Mouse (Mus musculus): ENCODE measurements at regions not wholly inside any gene's neighbourhood (a gene's known extent, or its start where the extent isn't known, plus 50 kb on each side); places are given as distances from the start of the nearest gene placed in this dataset.

DNA sequence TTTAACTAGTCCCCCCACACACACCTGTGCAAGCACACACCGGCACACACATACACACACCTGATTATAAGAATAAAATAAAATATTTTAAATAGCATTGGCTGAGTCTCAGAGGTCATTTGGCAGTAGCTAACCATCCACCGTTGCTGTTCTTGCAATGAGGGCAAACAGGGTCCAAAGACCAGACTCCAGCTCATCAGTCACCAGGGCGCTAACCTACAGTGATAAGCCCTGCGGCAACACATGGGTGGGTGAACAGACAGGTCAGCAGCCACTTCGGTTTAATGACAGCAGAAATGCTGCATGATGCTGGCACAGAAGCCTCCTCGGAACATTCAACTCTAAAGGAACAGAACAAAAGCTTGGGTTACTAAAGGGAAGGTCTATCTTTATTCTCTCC is 54.9 kb downstream of the Tas2r134 start:
- DNase-seq (ENCODE audit: low spot score): no peak
- Histone ChIP-seq H3K4me1 (peaks cover 8% of the 10 kb centered on the region), H3K27me3 (ENCODE audit: low read depth, poor library complexity, severe bottlenecking) (no peaks in the 10 kb centered on the region), H3K9me3 (replicated peaks) (no peaks in the 10 kb centered on the region), H3K4me3 (no peak overlapping the region), H3K36me3 (no peaks in the 10 kb centered on the region), H3K27ac (no peak overlapping the region)
- 72% methylated on average over 6 of the region's 6 CpGs for WGBS

DNA sequence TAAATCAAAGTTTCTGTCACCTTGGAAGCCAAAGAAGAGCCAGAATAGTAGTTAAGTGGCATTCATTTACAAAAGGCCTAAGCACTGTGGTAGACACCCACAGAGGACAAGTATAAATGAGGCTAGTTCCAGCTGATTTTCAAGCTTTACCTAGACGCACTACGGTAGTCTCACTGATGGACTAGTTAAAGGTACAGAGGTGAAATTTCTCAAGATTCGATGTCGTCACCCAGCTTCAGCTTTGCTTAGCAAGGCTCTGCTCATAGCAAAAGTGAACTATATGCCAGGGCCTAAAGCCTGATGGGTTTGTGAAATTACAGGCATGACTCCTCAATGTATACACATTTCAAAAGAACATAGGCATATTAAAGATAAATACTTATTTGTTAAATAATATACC is 55.4 kb downstream of the Tas2r134 start:
- Histone ChIP-seq H3K4me1 (peaks cover 11% of the 10 kb centered on the region), H3K36me3 (no peaks in the 10 kb centered on the region), H3K4me3 (no peak overlapping the region), H3K9me3 (replicated peaks) (no peaks in the 10 kb centered on the region), H3K27me3 (ENCODE audit: low read depth, poor library complexity, severe bottlenecking) (no peaks in the 10 kb centered on the region), H3K27ac (no peak overlapping the region)
- DNase-seq (ENCODE audit: low spot score): no peak
- WGBS: 81% methylated on average over 4 of the region's 4 CpGs

DNA sequence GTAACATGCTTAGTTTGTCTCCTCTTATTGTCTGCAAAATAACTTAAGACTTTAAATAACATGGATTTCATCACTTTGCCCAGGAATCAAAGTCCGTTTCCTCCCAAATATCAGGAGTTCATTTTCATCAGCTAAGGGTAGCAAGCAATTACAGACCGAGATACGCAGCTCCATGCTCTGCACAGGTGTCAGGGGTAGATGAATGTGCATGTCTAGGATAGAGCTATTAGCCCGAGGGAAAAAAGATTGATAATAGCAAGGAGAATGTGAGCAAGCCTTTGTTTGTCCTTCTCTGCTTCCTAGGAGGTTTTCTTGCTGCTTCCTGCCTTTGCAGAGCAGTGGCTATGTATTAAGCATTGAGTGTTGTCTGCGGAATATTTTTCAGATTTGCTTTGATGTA is 77.8 kb downstream of the Tas2r134 start:
- Histone ChIP-seq H3K4me3 (no peak overlapping the region), H3K9me3 (replicated peaks) (no peaks in the 10 kb centered on the region), H3K36me3 (no peaks in the 10 kb centered on the region), H3K27me3 (ENCODE audit: low read depth, poor library complexity, severe bottlenecking) (no peaks in the 10 kb centered on the region), H3K27ac (no peak overlapping the region), H3K4me1 (no peaks in the 10 kb centered on the region)
- no peak for DNase-seq (ENCODE audit: low spot score)
- 58% methylated on average over 5 of the region's 5 CpGs for WGBS

DNA sequence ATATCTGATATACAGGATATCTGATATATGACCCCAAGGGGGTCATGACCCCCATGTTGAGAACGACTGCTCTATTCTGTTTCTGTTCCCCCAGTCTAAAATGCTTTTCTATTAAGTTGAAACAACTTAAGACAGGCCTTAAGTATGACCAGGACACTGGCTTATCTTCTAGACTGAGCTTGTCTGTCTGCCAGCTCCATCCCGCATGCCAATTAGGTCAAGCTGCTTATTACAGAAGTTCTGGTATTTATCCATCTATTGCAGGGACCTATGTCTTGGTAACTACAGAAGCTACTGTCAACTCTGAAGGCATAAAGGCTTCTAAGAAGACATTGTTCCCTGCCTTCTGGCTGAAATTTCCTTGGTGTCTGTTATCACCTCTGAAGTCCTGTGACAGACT is 81.4 kb downstream of the Tas2r134 start:
- H3K27ac ChIP-seq: no peak overlapping the region
- H3K36me3 ChIP-seq: no peaks in the 10 kb centered on the region
- no peak overlapping the region for H3K4me3 ChIP-seq
- no peak for DNase-seq (ENCODE audit: low spot score)
- WGBS: 81% methylated on average over 2 of the region's 2 CpGs
- no peaks in the 10 kb centered on the region for H3K4me1 ChIP-seq
- no peaks in the 10 kb centered on the region for H3K27me3 ChIP-seq (ENCODE audit: low read depth, poor library complexity, severe bottlenecking)
- H3K9me3 ChIP-seq (replicated peaks): no peaks in the 10 kb centered on the region

DNA sequence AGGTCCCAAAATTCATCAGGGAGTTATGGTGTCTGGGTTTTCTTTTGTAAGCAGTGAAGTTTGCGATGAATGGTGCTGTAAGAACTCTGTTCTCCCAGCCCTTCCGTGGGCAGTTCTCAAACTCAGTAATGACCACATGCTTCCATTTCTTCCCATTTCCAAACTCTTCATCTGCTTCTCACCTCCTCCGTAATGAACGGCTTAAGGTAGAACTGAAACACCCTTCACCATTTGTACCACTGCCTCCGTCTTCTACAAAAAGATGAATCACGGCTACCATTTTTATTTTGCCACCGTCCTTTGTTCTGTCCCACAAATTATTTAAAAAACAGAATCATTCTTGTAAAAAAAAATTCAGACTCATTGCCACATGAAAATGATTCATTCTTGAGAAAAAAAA is 85.3 kb downstream of the Tas2r134 start:
- Histone ChIP-seq H3K27me3 (ENCODE audit: low read depth, poor library complexity, severe bottlenecking) (no peaks in the 10 kb centered on the region), H3K36me3 (no peaks in the 10 kb centered on the region), H3K4me1 (no peaks in the 10 kb centered on the region), H3K4me3 (no peak overlapping the region), H3K9me3 (replicated peaks) (no peaks in the 10 kb centered on the region), H3K27ac (no peak overlapping the region)
- no peak for DNase-seq (ENCODE audit: low spot score)
- 97% methylated on average over 7 of the region's 7 CpGs for WGBS

DNA sequence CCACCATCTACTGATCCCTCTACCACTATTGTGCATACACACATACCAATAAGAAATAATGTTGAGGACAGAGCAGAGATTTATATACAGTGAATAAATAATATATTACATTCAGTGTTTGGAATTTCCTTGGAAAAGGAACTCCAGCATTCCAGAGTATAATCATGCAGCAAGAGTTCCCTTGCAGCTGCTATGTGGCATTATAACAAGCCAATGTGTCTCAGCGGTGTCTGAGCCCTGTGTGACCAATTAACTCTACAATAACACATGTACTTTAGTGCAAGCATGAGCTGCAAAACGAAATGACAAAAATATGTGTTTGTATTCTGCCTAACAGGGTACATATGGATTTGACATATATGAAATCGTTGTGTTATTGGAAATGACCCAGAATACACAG is 103.5 kb downstream of the Tas2r134 start:
- H3K9me3 ChIP-seq (replicated peaks): no peaks in the 10 kb centered on the region
- peaks cover 23% of the 10 kb centered on the region for H3K4me1 ChIP-seq
- no peak for DNase-seq (ENCODE audit: low spot score)
- H3K27ac ChIP-seq: no peak overlapping the region
- WGBS: 83% methylated on average over 3 of the region's 3 CpGs
- no peaks in the 10 kb centered on the region for H3K27me3 ChIP-seq (ENCODE audit: low read depth, poor library complexity, severe bottlenecking)
- no peaks in the 10 kb centered on the region for H3K36me3 ChIP-seq
- no peak overlapping the region for H3K4me3 ChIP-seq

DNA sequence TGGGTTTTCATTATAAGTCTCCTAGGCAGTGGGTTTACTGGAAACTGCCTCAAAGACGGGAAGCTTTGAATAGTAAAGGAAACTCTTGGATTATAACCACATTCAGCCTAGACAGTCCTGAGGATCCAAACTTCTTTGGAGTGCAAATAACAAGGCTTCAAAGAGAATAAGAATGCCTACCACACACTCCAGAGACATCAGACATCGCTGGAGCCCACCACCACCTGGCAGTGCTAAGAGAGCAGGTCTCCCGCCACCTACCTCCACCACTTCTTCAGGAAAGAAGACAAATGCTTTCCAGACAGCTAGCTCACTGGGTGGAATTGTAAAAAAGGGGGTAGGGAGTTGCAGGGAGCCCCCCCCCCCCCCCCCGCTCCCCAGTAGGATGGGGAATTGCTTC is 104.4 kb downstream of the Tas2r134 start:
- 40% methylated on average over 4 of the region's 4 CpGs for WGBS
- no peaks in the 10 kb centered on the region for H3K27me3 ChIP-seq (ENCODE audit: low read depth, poor library complexity, severe bottlenecking)
- no peaks in the 10 kb centered on the region for H3K36me3 ChIP-seq
- H3K27ac ChIP-seq: peak overlapping the region; percentile 72
- H3K4me1 ChIP-seq: peaks cover 24% of the 10 kb centered on the region
- no peak overlapping the region for H3K4me3 ChIP-seq
- DNase-seq (ENCODE audit: low spot score): peak; percentile 32
- H3K9me3 ChIP-seq (replicated peaks): no peaks in the 10 kb centered on the region

DNA sequence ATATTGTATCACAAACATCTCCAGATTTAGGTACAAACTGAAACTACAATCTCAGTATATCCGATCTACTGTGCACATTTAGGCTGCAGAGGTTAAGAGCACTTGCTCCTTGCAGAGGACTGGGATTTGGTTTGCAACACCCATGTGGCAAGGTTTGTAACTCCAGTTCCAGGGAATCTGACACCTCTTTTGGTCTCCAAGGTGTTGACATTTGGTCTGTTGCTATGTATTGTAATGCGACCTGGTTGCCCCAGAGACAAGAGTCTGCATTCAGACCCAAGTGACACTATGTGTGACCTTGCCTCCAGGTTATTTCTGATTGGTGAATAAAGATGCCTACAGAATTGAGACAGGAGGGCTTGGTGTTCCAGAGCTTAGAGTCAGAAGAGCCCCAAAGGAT is 105.0 kb downstream of the Tas2r134 start:
- DNase-seq (ENCODE audit: low spot score): peak; percentile 40
- peaks cover 31% of the 10 kb centered on the region for H3K4me1 ChIP-seq
- no peaks in the 10 kb centered on the region for H3K27me3 ChIP-seq (ENCODE audit: low read depth, poor library complexity, severe bottlenecking)
- no peak overlapping the region for H3K4me3 ChIP-seq
- peak overlapping the region; percentile 72; the same call in 1 of the 2 replicates for H3K27ac ChIP-seq
- H3K9me3 ChIP-seq (replicated peaks): no peaks in the 10 kb centered on the region
- H3K36me3 ChIP-seq: no peaks in the 10 kb centered on the region
- 39% methylated on average over 2 of the region's 2 CpGs for WGBS

DNA sequence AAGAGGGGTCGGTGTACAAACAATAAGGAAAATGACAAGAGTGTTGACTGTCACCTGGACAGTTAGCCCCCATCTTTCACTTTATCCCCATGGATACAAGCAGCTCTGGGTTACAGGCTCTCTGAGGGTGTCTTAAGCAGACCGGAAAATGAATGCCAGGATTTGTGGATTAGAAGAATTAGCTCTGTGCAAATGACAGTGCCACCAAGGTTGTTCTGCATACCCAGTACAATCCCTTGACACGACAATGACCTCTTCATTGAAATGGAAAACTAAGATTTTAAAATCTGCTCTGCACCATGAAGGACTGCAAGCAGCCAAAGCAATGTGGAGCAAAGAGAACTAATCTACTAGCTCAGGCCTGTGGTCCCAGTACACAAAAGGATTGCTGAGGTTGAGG is 105.9 kb downstream of the Tas2r134 start:
- H3K27me3 ChIP-seq (ENCODE audit: low read depth, poor library complexity, severe bottlenecking): no peaks in the 10 kb centered on the region
- peaks cover 33% of the 10 kb centered on the region for H3K4me1 ChIP-seq
- H3K4me3 ChIP-seq: no peak overlapping the region
- 83% methylated on average over 3 of the region's 3 CpGs for WGBS
- no peak for DNase-seq (ENCODE audit: low spot score)
- H3K36me3 ChIP-seq: no peaks in the 10 kb centered on the region
- H3K27ac ChIP-seq: no peak overlapping the region
- H3K9me3 ChIP-seq (replicated peaks): no peaks in the 10 kb centered on the region

DNA sequence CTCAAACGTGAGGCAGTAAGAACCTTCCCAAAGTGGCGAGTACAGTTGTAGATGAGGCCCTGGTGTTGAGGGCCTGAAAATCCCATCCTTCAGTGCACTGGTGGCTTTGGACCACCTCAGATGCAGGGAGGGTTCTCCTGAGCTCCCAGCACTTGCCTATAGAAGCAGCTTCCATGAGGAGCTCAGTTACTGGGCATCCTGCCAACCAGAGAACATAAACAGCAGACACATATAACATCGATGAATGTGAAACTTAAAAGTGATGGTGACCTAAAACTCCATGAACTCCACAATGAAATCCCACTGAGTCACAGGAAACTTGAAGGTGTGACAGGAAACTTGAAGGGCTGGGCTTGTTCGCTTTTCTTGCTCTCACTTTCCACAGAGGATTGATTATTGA is 109.1 kb downstream of the Tas2r134 start:
- Histone ChIP-seq H3K27ac (no peak overlapping the region), H3K9me3 (replicated peaks) (no peaks in the 10 kb centered on the region), H3K4me1 (peaks cover 29% of the 10 kb centered on the region), H3K4me3 (no peak overlapping the region), H3K36me3 (no peaks in the 10 kb centered on the region), H3K27me3 (ENCODE audit: low read depth, poor library complexity, severe bottlenecking) (no peaks in the 10 kb centered on the region)
- DNase-seq (ENCODE audit: low spot score): no peak
- 88% methylated on average over 4 of the region's 4 CpGs for WGBS

DNA sequence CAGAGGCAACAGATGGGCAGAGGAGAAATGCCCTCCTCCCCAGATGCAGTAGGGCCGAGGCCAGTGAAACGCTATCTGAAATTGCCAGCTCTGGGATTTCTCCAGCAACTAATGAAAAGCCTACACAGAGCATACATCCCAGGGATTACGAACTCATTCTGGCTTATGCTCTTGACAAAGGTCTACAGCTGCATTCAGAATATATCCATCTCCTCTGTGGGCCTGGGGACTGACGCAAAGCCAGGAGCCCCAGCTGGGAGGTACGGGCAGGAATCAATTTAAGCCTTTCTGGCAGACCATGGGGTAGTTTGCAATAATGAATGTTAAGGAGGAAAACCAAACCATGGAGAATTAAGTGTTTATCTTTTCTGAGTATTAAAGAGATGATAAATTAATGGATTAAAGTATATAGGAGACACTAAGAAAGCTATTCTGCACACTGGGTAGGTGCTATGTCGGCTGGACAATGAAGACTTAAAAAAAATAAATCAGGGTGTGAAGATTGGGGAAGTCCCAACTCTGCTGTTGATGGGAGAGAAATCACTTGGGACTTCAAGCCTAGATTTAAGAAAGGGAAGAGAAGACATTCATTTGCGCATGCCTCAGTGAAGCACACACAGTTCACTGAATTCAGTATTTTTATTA is 120.5 kb downstream of the Tas2r134 start:
- DNase-seq (ENCODE audit: low spot score): no peak
- no peaks in the 10 kb centered on the region for H3K27me3 ChIP-seq (ENCODE audit: low read depth, poor library complexity, severe bottlenecking)
- 92% methylated on average over 7 of the region's 7 CpGs for WGBS
- no peaks in the 10 kb centered on the region for H3K9me3 ChIP-seq (replicated peaks)
- H3K27ac ChIP-seq: no peak overlapping the region
- no peaks in the 10 kb centered on the region for H3K36me3 ChIP-seq
- H3K4me1 ChIP-seq: no peaks in the 10 kb centered on the region
- H3K4me3 ChIP-seq: no peak overlapping the region

DNA sequence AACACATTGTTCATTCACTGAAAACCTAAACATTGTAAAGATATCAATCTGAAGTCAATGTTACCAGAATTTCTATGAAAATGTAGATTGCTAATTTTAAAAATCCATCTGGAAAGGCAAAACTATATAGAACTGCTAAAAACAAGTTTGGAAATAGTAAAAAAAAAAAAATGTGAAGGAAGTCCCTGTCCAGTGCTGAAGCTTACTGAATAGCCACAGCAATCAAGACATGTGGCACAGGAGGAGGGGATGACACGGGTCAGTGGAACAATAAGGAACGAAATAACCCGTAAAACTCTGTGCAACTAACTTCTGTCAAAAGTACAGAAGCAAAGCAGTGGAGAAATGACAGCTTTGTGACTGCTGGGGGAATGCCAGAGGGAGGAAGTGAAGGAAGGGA is 121.9 kb downstream of the Tas2r134 start:
- no peak overlapping the region for H3K4me3 ChIP-seq
- no peaks in the 10 kb centered on the region for H3K4me1 ChIP-seq
- no peaks in the 10 kb centered on the region for H3K9me3 ChIP-seq (replicated peaks)
- H3K36me3 ChIP-seq: no peaks in the 10 kb centered on the region
- DNase-seq (ENCODE audit: low spot score): no peak
- 71% methylated on average over 3 of the region's 3 CpGs for WGBS
- H3K27me3 ChIP-seq (ENCODE audit: low read depth, poor library complexity, severe bottlenecking): no peaks in the 10 kb centered on the region
- H3K27ac ChIP-seq: no peak overlapping the region

DNA sequence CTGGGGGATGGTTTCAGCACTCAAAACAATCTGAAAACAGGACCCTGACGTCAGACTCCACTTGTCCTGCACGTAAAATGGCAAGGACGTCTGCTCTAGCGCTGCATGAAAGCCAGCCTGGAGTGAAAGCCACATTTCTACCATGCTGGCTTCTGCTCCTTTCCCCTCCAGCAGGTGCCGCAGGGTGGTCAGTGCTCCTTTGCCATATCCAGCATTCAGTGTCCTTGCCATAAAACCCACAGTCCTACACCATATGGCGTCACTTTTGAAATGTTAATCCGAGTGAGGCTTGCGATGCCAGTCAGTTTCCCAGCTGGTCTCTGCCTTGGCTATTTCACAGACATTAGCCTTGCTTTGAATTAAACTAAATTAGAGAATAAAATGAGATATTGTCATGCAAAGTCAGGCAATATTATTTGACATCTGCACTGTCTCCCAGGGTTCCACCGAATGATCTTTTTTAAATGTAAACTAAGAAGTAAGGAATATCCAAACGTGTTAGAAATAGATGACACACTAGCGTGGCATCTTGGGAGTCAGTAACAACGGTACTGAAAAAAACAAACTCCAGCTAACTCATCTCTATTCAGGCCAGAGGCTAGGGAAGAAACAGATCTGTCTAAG is 125.7 kb downstream of the Tas2r134 start:
- H3K9me3 ChIP-seq (replicated peaks): no peaks in the 10 kb centered on the region
- H3K36me3 ChIP-seq: no peaks in the 10 kb centered on the region
- H3K4me1 ChIP-seq: no peaks in the 10 kb centered on the region
- WGBS: 66% methylated on average over 12 of the region's 12 CpGs
- DNase-seq (ENCODE audit: low spot score): no peak
- H3K27me3 ChIP-seq (ENCODE audit: low read depth, poor library complexity, severe bottlenecking): no peaks in the 10 kb centered on the region
- no peak overlapping the region for H3K4me3 ChIP-seq
- no peak overlapping the region for H3K27ac ChIP-seq

DNA sequence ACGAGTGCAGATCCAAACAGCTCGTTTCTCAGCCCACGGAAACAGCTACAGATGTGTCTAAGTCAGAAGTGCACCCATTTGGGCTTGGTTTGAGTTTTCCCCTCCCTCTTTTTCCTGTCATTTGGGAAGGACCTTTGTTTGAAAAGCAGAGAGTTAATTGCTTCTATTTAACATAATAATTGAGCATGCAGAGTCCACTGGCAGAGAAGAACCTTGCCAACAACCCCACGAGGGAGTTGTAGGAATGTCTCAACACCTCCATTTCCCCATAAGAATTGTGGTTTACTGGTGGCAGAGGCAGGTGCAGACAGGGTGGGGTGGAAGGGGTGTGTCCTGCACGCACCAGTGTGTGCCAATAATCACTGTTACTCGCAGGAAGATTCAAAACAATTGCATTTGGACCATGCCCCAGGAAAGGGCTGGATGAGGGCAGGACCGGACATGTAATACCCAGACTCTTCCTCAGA is 126.3 kb downstream of the Tas2r134 start:
- WGBS: 61% methylated on average over 7 of the region's 7 CpGs
- Histone ChIP-seq H3K36me3 (no peaks in the 10 kb centered on the region), H3K9me3 (replicated peaks) (no peaks in the 10 kb centered on the region), H3K27ac (no peak overlapping the region), H3K27me3 (ENCODE audit: low read depth, poor library complexity, severe bottlenecking) (no peaks in the 10 kb centered on the region), H3K4me3 (no peak overlapping the region), H3K4me1 (no peaks in the 10 kb centered on the region)
- DNase-seq (ENCODE audit: low spot score): no peak
